Mouse (Mus musculus) spleen, adult 2 months (tissue): Measurements from ENCODE around the gene Mcl1.

Source experiments
- CTCF ChIP-seq: fragments of 200-500 bp; IDR thresholded peaks from 2 replicates; pipeline ENCODE4 v1.5.1; 2011; ENCODE audit warnings: mild to moderate bottlenecking, inconsistent platforms; ENCODE audit not compliant: insufficient read depth, insufficient read length, insufficient replicate concordance; ENCODE audit errors: extremely low read depth
- POLR2A ChIP-seq: fragments of 200-500 bp; IDR thresholded peaks from 2 replicates; pipeline ENCODE4 v1.6.1; 2011; ENCODE audit warnings: low read depth, low read length, inconsistent platforms

GRCm38 (mm10) chr3:95701877-95702540 lies 43.4 kb downstream of the Mcl1 start:
- TF ChIP-seq CTCF (no peak), POLR2A (no peak)
